In genomic region chr19:55953207-55953606, GRCm38 (mm10) we compare ENCODE assay signal across 7 mouse cellular contexts.
DNase-seq lines count a peak whose midpoint lies in the region; ATAC-seq and TF ChIP-seq lines count a peak whose summit lies in the region.

No protein-coding gene starts in this region.

- H3K4me1 ChIP-seq in neural tube, embryonic 12.5 days: peaks cover 15% of the 10 kb centered on the region
- H3K4me1 ChIP-seq in heart, postnatal 0 days (ENCODE audit: control insufficient read depth, insufficient read depth): no peaks in the 10 kb centered on the region
- H3K4me1 ChIP-seq in thymus, adult 2 months (replicated peaks; ENCODE audit: control insufficient read depth, insufficient read depth, low read length): no peaks in the 10 kb centered on the region

- TF ChIP-seq POLR2A in thymus, adult 2 months (IDR thresholded peaks at IDR 0.05; ENCODE audit: control insufficient read depth, extremely low read depth, insufficient read depth, low read length, poor library complexity): no peak

- no peaks in the 10 kb centered on the region for H3K27me3 ChIP-seq in neural tube, embryonic 12.5 days (replicated peaks)
- H3K27me3 ChIP-seq in heart, postnatal 0 days (ENCODE audit: control insufficient read depth, insufficient read depth, low read length): no peaks in the 10 kb centered on the region
- no peaks in the 10 kb centered on the region for H3K27me3 ChIP-seq in thymus, adult 2 months (ENCODE audit: control insufficient read depth, insufficient read depth, low read length)

- no peak for TF ChIP-seq CTCF in heart, postnatal 0 days (IDR thresholded peaks at IDR 0.05; ENCODE audit: low read depth)
- no peak for TF ChIP-seq CTCF in thymus, adult 2 months (IDR thresholded peaks at IDR 0.05; ENCODE audit: borderline replicate concordance, control insufficient read depth, extremely low read depth, insufficient read depth, low read length, poor library complexity)

- no peak overlapping the region for H3K4me2 ChIP-seq in neural tube, embryonic 12.5 days (replicated peaks)
- no peak overlapping the region for H3K4me2 ChIP-seq in heart, postnatal 0 days (ENCODE audit: low read depth, low read length)

- no peak for TF ChIP-seq EP300 in heart, postnatal 0 days (IDR thresholded peaks at IDR 0.05; ENCODE audit: low read depth)

- H3K27ac ChIP-seq in neural tube, embryonic 12.5 days: no peak overlapping the region
- H3K27ac ChIP-seq in heart, postnatal 0 days (ENCODE audit: low read depth): no peak overlapping the region
- no peak overlapping the region for H3K27ac ChIP-seq in thymus, adult 2 months (ENCODE audit: control insufficient read depth, insufficient read depth, low read length)

- H3K4me3 ChIP-seq in neural tube, embryonic 12.5 days: no peak overlapping the region
- H3K4me3 ChIP-seq in heart, postnatal 0 days (ENCODE audit: low read depth, low read length): no peak overlapping the region
- H3K4me3 ChIP-seq in thymus, adult 2 months (ENCODE audit: control insufficient read depth, insufficient read depth, low read length): no peak overlapping the region

- H3K9ac ChIP-seq in neural tube, embryonic 12.5 days: no peak overlapping the region
- no peak overlapping the region for H3K9ac ChIP-seq in heart, postnatal 0 days (replicated peaks; ENCODE audit: low read depth, low read length)

- DNase-seq in neural tube, embryonic 10.5 days (ENCODE audit: extremely low spot score, low spot score): no peak
- DNase-seq in fibroblast of lung, adult 2 months (ENCODE audit: low read depth): peak; percentile 36
- peak; percentile 29 for DNase-seq in heart, postnatal 0 days (ENCODE audit: low spot score)
- DNase-seq in left cerebral cortex, postnatal 4 days: peak; percentile 83
- no peak for DNase-seq in embryo, embryonic 10.5 days (ENCODE audit: low spot score)
- no peak for DNase-seq in thymus, adult 2 months

- WGBS in neural tube, embryonic 12.5 days: 33% methylated on average over 3 of the region's 3 CpGs
- 41% methylated on average over 3 of the region's 3 CpGs for WGBS in heart, postnatal 0 days
- 93% methylated on average over 3 of the region's 3 CpGs for WGBS in thymus, adult 2 months

- peak; percentile 70; the same call in 1 of the 2 replicates for ATAC-seq in neural tube, embryonic 12.5 days (ENCODE audit: low FRiP score, low read depth)
- no peak for ATAC-seq in heart, postnatal 0 days (ENCODE audit: insufficient read depth, low read depth)

- no peaks in the 10 kb centered on the region for H3K9me3 ChIP-seq in neural tube, embryonic 12.5 days
- H3K9me3 ChIP-seq in heart, postnatal 0 days (replicated peaks; ENCODE audit: control insufficient read depth, low read length): no peaks in the 10 kb centered on the region

- H3K36me3 ChIP-seq in neural tube, embryonic 12.5 days: no peaks in the 10 kb centered on the region
- H3K36me3 ChIP-seq in heart, postnatal 0 days (replicated peaks; ENCODE audit: control insufficient read depth, insufficient read depth, low read length): no peaks in the 10 kb centered on the region
- no peaks in the 10 kb centered on the region for H3K36me3 ChIP-seq in thymus, adult 2 months (ENCODE audit: control insufficient read depth, insufficient read depth, low read length)

- intact Hi-C loops in left cerebral cortex, postnatal 4 days (cut with DNase I): no loop called here

Comparison
In these comparisons a context has a peak if more than half of its experiments do, and no peak if none do; other contexts are left out.
1. DNase-seq: peak in fibroblast of lung, adult 2 months (single experiment), heart, postnatal 0 days (single experiment) and left cerebral cortex, postnatal 4 days (single experiment); none in neural tube, embryonic 10.5 days (single experiment), embryo, embryonic 10.5 days (single experiment) and thymus, adult 2 months (single experiment).